Mouse (Mus musculus): ENCODE data around the gene Nhlrc4. TPM values are rescaled to one million over a fixed set of nuclear protein-coding genes. Genes with fewer than 3 reads are reported as not detected.

Nhlrc4 gene
- total RNA-seq, 1 experiment from 2014 or later, result not detected

Other genes with a start within 250 kb of the Nhlrc4 start
- gene Gng13, start 227.8 kb downstream of the Nhlrc4 start, total RNA-seq (2017), result not detected in 2 replicates
- gene Chtf18, start 217.5 kb downstream of the Nhlrc4 start, total RNA-seq (2017), result 17.0 and 28.5 TPM in 2 replicates
- 3.0 and 3.9 TPM in 2 replicates for gene Rpusd1, start 217.3 kb downstream of the Nhlrc4 start, total RNA-seq (2017)
- gene Mslnl, start 208.9 kb downstream of the Nhlrc4 start, total RNA-seq (2017), result not detected in 2 replicates
- not detected in 2 replicates for gene Msln, start 190.6 kb downstream of the Nhlrc4 start, total RNA-seq (2017)
- gene Narfl, start 171.2 kb downstream of the Nhlrc4 start, total RNA-seq (2017), result 8.7 and 32.7 TPM in 2 replicates
- gene Haghl, start 159.3 kb downstream of the Nhlrc4 start, total RNA-seq (2017), result 13.6 and 28.4 TPM in 2 replicates
- not detected in 2 replicates for gene Ccdc78, start 158.4 kb downstream of the Nhlrc4 start, total RNA-seq (2017)
- gene Fam173a, start 152.1 kb downstream of the Nhlrc4 start, total RNA-seq (2017), result 47.9 and 51.1 TPM in 2 replicates
- 4.3 TPM in 1 of 2 replicates, not detected in the other for gene AC134908.4, start 149.3 kb downstream of the Nhlrc4 start, total RNA-seq (2017)
- 26.7 and 27.8 TPM in 2 replicates for gene Metrn, start 147.8 kb downstream of the Nhlrc4 start, total RNA-seq (2017)
- 0.18 TPM in 1 of 2 replicates, not detected in the other for gene Fbxl16, start 135.9 kb downstream of the Nhlrc4 start, total RNA-seq (2017)
- 10.2 and 21.0 TPM in 2 replicates for gene Wdr24, start 121.3 kb downstream of the Nhlrc4 start, total RNA-seq (2017)
- 15.4 and 21.7 TPM in 2 replicates for gene Jmjd8, start 116.1 kb downstream of the Nhlrc4 start, total RNA-seq (2017)
- gene Stub1, start 111.6 kb downstream of the Nhlrc4 start, total RNA-seq (2017), result 60.4 and 84.7 TPM in 2 replicates
- 0.46 TPM in 1 of 2 replicates, not detected in the other for gene Rhbdl1, start 107.7 kb downstream of the Nhlrc4 start, total RNA-seq (2017)
- gene Gm20683, start 103.2 kb downstream of the Nhlrc4 start, total RNA-seq (2017), result not detected in 2 replicates
- 23.7 and 29.7 TPM in 2 replicates for gene Rhot2, start 100.1 kb downstream of the Nhlrc4 start, total RNA-seq (2017)
- gene Wdr90, start 83.5 kb downstream of the Nhlrc4 start, total RNA-seq (2017), result 18.6 and 23.8 TPM in 2 replicates
- 22.3 and 24.0 TPM in 2 replicates for gene Mcrip2, start 76.2 kb downstream of the Nhlrc4 start, total RNA-seq (2017)
- gene Mettl26, start 69.9 kb downstream of the Nhlrc4 start, total RNA-seq (2017), result 13.9 and 15.9 TPM in 2 replicates
- 0.78 and 1.0 TPM in 2 replicates for gene Wfikkn1, start 64.1 kb downstream of the Nhlrc4 start, total RNA-seq (2017)
- gene Rab40c, start 25.2 kb downstream of the Nhlrc4 start, total RNA-seq (2017), result 1.0 and 7.0 TPM in 2 replicates
- gene Pigq, start within 50 bp of the Nhlrc4 start, total RNA-seq (2017), result 50.4 and 62.4 TPM in 2 replicates
- not detected in 2 replicates for gene A930017K11Rik, start 7.6 kb upstream of the Nhlrc4 start, total RNA-seq (2017)
- gene Capn15, start 40.8 kb upstream of the Nhlrc4 start, total RNA-seq (2017), result 4.1 and 4.6 TPM in 2 replicates
- gene Rab11fip3, start 124.6 kb upstream of the Nhlrc4 start, total RNA-seq (2017), result 0.97 and 2.2 TPM in 2 replicates
- gene Decr2, start 145.4 kb upstream of the Nhlrc4 start, total RNA-seq (2017), result 11.8 and 16.0 TPM in 2 replicates
- gene Nme4, start 150.6 kb upstream of the Nhlrc4 start, total RNA-seq (2017), result 70.1 and 78.8 TPM in 2 replicates
- gene Tmem8, start 168.3 kb upstream of the Nhlrc4 start, total RNA-seq (2017), result 2.4 and 9.3 TPM in 2 replicates
- 36.4 and 48.0 TPM in 2 replicates for gene Mrpl28, start 178.5 kb upstream of the Nhlrc4 start, total RNA-seq (2017)
- gene Axin1, start 193.7 kb upstream of the Nhlrc4 start, total RNA-seq (2017), result 145 and 188 TPM in 2 replicates